Mouse (Mus musculus) ZHBTc4 (cell line): ENCODE measurements around the gene Klk8.

ENCODE experiments used
- DNase-seq: peaks from one replicate; pipeline ENCODE4 v3.0.0-alpha.2; 2011; ENCODE audit warnings: low read depth, low spot score

The Klk8 gene

DNA sequence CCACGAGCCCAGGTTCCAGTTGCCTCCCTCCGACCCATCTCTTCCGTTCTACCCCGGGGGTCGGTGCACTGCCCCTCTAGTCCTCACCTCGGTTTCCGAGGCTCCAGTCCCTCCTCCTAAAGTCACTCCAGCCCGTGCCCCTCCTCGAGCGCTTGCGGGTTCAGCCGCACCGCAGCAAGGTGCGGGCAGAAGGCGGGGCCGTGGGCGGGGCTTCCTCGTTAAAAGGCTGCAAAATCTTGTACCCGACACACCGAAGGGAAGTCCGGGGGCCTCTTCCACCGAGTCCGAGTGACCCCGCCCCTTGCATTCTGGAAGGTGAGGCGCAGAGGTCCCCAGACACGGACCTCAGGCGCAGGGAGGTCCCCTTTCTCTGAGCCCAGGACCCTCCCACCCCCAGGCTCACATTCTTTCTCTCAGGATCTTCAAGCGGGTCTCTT lies at the start of gene Klk8:
TSS of gene Klk8 (plus strand) at position 245 of the 437 bp plus-strand sequence.
- peak; percentile 51 for DNase-seq

DNA sequence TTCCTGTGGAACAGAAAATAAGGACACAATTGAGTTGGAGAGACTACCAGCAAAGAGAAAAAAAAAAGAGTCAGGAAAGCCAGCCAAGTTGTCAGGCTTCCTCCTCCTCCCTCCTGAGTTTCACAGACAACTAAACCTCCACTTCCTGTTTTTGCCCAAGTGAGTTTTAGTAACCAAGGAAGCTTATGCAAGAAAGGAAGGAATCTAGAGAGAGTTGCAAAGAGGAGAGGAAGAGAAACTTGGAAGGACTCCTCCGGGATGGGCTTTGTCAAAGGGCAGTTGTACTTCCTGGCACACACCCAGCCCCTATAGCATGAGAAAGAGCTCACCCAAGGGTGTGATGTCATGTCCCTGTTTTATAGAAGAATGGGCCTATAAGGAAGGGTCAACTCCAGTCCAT lies 49.6 kb upstream of the Klk8 start:
- DNase-seq = no peak

DNA sequence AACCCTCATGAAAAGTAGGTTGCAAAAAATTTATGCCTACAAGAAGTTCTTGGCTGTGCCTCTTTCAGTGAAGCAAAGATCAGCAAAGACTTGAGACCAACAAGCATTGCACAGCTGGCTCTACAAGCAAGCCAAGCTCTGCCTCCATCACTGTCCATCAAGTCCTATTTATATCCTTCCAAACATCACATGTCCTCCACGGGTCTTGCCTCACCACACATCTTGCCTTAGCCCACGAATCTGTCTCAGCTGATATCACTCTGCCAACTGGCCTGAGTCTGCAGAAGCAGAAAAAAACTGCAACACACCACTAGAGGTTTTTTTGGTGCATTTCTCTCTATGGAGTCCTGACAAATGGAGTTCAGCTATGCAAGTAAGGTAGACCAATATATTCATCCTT lies 44.6 kb upstream of the Klk8 start:
- DNase-seq = no peak

DNA sequence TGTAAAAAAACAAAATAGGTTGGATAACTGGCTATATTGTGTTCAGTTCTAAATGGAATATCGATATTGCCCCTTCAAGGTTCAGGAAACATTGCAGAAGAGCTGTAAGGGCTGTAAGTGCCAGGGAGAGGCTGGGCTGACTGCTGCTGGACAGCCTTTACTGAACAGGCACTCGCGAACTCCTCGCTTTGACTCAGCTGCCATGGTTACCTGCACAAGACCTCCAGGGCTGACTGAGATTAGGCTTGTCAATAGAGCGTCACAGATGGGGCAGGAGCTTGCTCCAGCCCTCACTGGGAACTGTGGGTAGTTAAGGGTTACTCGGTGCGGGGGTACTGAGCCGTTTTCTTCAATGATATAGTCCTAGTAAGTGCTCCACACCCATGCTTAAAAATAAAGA lies 30.9 kb upstream of the Klk8 start:
- DNase-seq = no peak

DNA sequence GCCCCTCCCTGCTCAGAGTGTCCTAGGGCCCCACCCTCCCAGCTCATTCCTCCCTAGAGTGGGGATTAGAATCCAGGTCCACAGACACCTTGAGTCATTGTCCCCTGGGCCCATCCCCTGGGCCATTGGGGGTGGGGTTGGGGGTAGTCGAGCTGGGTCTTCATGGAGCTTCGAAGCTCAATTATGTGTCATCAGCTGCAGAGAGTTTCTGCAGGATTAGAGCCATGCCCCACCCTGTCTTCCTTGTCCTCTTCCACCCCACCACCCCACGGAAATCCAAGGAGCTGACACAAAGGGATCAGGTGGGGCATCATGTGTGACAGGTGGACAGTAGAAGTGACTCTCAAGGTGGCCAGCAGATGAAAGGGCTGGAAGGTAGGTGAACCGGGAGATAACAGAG lies 28.8 kb upstream of the Klk8 start, which contains the start of gene Klk12:
TSS of gene Klk12 (plus strand) at position 301 of the 400 bp plus-strand sequence.
- DNase-seq = no peak

DNA sequence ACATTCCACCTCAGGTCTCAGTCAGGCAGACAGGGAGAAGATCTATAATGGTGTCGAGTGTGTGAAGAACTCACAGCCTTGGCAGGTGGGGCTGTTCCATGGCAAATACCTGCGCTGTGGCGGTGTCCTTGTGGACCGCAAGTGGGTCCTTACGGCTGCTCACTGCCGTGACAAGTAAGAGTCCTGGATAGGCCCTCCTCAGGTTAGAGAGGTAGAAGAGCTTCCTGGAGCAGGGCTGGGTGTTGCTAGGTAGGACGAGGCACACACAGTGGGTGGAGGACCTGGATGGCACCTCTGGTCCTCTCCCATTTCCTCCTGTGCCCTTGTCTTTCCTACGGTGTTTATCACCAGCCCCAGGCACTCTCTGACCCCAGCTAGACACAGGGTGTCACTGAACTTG lies 27.7 kb upstream of the Klk8 start:
- DNase-seq = no peak

DNA sequence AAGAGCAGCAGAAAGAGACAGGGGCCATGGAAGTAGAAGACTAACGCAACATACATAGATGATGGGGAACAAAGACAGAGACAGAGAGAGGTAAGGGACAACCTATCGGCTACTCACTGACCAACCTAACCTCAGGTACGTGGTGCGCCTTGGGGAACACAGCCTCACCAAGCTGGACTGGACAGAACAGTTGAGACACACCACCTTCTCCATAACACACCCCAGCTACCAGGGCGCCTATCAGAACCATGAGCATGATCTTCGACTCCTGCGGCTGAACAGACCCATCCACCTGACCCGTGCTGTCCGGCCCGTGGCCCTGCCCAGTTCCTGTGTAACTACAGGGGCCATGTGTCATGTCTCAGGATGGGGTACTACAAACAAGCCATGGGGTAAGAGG lies 26.7 kb upstream of the Klk8 start:
- DNase-seq = no peak

DNA sequence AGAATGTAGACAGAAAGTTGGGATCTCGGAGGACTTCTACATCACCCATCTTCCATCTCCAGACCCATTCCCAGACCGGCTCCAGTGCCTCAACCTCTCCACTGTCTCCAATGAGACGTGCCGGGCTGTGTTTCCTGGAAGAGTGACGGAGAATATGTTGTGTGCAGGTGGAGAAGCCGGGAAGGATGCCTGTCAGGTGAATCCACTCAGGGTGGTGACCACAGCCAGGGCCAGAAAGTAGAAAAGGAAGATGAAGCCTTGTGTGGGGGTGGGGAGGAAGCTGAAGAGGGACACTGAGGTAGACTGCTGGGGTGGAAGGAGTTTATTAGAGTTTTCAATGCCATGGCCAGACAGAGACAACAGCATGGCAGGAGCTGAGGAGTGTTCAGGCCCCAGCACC lies 25.5 kb upstream of the Klk8 start:
- DNase-seq = no peak

DNA sequence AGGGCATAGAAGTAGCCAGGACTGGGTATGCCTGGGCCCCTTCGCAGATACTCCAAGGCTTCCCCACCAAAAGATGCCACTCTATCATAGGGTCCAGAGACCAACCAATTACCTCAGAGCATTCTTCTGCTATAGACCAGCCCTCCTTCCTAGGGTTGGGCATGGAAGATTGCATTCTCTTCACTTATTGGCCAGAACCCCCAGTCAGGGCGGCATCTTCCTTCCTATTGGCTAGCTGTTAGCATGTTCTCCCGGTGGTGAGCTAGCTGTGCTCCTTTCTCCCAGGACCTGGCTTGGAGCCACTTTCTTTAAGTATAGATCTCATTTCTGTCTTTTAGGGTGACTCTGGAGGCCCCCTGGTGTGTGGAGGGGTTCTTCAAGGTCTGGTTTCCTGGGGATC lies 24.5 kb upstream of the Klk8 start:
- peak; percentile 51 for DNase-seq

DNA sequence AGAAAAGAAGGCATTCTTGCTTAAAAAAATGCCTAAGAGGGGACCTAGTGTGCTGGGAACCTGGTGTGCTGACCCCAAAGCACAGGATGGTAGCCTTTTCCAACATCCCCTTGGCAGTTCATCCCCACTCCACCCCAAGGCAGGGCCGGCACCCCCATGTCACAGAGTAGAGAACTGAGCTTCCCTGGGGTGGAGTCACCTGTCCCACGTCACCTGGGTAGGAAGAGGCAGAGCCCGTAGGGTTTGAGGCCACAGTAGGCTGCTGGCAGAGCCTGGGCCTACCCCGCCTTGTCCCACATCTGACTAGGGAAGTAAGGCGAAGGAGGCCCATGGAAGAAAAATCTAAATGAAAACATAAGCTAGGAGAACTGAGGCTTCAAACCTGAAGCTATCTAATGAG lies 23.0 kb upstream of the Klk8 start, which contains the start of gene Klk11:
TSS of gene Klk11 (plus strand) at position 241 of the 400 bp plus-strand sequence.
- no peak for DNase-seq

DNA sequence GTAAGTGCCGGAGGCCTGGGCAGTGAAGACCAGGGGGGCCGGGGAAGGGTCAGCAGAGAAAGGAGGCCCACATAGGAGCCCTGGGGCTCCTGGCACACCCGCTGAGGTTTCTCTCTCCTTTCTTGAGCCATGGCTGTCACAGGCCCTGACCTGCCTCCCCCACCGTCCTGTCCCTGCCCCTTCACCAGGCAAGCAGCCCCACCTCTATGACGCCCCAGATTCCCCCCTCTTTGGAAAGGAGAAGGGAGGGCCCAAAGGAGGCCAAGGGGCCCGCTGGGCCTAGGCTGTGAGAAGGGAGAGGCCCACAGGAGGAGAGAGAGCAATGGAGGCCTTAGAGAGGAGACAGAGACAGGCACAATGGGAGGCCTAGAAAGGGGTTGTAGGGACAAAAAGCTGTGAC lies 22.6 kb upstream of the Klk8 start:
- no peak for DNase-seq

DNA sequence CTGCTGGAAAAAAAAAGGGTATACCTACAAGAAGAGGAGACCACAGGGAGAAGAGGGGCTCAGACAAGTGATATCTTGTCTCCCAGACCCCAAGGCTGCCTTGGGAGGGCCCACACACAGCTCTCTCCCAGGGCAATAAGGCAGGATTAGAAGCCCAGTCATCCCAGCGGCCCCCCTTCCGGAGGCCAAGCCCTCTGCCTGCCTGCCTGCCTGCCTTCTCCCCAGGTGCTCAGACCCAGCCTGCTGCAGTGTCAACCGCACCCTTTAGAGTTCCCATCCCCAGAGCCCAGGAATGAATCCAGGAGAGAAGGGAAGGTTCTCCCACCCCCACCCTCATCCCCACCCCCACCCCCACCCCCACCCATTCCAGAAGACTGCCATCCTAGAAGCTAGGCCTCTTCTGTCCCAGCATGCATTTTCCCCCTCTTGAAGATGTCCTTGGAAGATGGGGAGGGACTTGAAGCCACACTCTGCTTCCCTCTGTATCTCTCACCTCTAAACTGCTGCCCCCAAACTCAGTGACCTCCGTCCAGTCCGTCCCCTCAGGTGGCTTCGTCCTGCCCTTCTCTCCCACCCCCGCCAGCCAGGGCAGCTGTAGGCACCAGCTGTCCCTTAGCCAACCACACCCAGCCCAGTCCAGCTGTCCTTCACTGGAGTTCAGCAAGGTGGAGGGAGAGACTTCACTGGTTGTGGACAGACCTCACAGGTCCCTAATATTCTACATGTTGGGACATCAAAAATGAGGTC lies 21.9 kb upstream of the Klk8 start:
- peak; percentile 61 for DNase-seq

DNA sequence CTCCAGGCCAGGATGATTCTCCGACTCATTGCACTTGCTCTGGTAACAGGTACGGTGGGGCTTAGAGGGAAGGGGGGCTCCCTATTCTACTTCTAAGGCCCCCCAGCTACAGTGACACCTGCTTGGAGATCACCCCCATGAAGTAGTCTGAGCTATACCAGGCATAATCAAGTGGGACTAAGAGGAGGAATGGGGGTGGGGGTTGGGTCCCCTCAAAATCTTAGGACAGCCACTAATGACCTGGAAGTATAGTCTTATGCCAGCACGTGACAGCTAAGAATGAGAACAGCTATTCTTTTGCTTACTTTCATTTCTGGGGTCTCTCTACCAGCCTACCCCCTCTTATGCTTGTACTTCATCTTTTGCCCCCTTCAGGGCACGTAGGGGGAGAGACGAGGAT lies 20.9 kb upstream of the Klk8 start:
- no peak for DNase-seq

DNA sequence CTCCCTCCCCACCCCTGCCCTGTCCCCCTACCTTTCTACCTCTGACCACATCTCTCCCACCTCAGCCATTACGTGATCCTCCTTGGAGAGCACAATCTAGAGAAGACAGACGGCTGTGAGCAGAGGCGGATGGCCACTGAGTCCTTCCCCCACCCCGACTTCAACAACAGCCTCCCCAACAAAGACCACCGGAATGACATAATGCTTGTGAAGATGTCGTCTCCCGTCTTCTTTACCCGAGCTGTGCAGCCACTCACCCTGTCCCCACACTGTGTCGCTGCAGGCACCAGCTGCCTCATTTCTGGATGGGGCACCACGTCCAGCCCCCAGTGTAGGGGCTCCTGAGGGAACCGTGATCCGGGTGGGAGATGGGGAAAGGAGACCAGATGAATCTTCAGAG lies 20.0 kb upstream of the Klk8 start:
- DNase-seq = no peak

DNA sequence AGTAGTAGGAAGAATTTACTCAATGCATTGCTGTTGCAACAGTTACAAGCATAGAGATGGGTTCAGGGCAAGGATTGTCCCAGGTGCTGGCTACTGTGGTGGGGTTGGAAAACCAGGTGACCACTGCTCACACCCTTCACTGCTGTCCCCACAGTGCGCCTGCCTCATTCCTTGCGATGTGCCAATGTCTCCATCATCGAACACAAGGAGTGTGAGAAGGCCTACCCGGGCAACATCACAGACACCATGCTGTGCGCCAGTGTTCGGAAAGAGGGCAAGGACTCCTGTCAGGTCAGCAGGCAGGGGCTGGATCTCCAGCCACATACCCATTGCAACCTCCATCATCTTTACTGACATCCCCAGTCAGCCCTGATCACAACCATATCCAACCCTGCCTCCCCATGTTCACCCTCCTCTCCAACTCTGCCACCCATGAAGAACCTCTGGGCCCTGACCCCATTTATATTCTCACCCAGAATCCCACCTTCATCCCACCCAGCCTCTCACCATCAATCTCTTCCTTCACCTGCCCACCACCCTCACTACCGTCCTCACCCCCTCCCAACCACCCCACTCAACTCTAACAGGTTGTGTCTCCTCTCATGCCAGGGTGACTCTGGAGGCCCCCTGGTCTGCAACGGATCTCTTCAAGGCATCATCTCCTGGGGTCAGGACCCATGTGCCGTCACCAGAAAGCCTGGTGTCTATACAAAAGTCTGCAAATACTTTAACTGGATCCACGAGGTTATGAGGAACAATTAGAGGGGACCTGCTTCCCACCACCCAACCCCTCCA lies 19.0 kb upstream of the Klk8 start:
- no peak for DNase-seq

DNA sequence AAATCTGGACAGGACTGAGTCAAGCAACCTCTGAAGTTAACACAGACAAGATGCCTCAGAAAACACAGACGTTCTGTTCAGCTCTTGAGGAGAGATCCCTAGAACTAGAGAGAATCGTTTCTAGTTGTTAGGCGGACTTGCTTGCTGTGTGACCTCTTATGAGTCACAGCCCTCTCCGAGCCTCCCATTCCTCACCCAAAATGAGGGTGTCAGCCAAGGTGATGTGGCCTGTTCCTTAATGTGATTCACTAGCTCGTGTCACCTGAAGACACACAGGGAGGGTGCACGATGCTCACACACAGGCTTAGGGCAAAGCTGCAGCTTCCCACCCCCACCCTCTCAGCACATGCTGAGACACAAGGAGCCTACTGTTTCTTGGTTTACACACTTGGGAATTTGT lies 17.1 kb upstream of the Klk8 start:
- no peak for DNase-seq

DNA sequence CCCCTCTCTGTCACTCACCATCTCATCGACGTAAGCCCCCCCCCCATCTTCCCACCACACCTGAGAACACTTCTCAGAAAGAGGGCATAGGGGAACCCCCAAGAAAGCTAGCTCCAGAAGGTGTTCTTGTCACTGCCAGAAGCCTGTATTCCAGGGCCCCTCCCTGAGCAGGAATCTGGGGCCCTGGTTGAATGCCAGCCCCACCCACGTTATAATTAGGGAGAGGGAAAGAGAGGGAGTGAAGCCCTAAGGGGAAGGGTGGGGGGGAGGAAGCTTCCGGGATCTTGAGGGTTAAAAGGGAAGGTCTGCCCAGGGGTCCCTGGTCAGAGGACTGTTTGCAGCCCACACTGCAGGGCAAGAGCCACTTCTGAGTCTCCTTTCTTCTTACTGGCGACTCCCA lies 16.6 kb upstream of the Klk8 start, which contains the start of gene Klk10:
TSS of gene Klk10 (plus strand) at position 290 of the 400 bp plus-strand sequence.
- peak; percentile 46 for DNase-seq

DNA sequence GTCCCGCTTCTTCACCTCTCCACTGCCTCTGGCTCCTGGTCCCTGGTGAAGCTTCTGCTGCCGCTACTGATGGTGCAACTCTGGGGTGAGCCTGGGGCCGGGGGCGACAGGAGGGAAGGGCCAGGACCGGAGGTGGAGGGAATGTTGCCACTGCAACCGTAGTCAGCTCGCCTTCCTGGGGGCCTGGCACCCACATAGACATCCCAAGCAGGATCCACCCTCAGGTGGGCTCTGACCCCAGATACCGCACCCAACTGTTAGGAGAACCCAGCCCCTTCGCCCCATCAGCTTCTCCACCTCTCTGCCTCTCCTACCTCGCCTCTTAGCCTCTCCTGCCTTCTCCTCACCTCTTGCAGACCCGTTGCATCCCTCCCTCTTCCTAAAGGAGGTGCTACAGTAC lies 15.8 kb upstream of the Klk8 start:
- DNase-seq = no peak

DNA sequence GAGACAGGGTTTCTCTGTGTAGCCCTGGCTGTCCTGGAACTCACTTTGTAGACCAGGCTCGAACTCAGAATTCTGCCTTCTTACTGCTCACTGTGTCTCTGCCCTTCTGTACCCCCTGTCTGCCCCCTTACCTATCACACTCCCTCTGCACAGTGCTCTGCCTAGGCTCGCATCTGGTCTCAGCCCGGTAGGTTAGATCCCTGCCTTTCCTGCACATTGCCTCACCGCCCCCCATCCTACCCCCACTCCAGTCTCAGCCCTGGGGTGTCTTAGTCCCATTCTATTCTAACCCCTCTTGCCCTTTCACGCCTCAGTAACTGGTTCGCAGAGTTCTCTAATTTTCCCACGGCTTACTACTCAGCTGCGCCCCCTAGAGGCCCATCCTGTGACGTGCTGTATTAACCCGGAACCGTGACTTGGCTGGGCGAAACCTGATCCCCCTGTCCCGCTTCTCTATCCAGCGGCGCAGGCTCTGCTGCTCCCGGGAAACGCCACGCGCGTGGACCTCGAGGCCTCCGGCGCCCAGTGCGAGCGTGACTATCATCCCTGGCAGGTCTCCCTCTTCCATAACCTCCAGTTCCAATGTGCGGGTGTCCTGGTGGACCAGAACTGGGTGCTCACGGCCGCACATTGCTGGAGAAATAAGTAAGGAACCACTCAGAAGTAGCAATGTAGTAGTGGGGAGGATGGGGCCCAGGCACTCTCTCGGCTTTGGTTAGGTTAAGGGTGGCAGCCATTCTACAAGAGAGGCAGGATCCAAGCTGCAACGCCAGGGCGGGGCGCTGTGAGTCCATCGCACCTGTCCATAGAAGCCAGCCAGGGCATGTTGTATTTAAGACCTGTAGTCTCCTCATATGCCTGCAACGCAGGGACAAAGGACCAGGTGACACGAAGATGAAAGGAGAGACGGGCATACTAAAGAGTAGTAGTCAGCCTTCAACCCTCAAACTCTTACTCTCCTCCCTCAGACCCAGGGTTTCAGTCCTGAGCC lies 14.8 kb upstream of the Klk8 start:
- DNase-seq = peak; percentile 91

DNA sequence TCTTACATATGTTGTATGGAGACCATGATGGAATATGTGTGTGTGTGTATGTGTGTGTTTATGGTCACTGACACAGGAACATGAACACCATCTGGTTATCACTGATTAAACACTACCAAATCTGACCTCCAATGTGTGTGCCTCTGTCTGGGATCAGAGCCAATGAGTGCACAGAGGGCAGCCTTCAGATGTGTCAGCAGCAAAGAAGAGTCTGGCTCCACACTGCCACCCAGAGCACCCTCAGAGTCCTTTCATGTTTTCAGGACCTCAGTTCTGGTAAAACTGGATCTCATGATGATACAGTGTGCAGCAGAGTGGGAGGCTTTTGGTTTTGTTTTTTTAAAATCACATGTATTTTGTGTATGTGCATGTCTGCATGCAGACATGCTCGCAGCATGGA lies 12.1 kb upstream of the Klk8 start:
- no peak for DNase-seq

DNA sequence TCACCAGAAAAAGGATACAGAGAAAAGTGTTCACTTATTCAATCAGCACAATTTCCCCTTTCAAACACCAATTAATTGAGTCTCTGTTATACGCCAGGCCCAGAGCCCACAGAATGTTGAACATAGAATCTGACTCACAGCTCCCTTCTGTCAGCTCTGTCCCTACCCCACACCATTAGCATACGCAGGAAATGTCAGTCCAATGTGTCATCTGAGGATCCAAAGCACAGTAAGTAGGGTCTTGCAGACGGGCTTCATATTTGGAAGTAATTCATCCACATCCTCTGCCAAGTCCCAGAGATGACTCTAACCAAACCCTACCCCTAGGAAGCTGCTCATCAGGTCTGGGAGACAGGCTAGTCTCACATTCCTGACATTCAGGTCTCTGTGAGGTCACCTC lies 9.3 kb upstream of the Klk8 start:
- DNase-seq = no peak

DNA sequence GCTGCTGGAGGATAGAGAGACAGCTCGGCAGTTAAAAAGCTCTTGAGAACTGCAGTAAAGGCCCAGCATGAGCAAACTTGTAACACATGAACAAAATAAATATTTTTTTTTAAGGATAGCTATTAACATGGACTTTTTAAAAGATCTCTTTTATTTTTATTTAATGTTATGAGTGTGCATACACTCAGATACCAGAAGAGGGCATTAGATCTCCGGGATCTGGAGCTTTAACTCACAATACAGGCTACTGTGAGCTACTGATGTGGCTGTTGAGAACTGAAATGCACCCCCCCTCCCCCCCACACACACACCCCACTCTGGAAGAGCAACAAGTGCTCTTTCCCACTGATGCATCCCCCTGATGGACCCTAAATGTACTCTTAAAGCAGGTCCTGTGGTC lies 8.1 kb upstream of the Klk8 start:
- DNase-seq = no peak
